Mouse (Mus musculus): ENCODE measurements around the gene Slc35g3.

DNA sequence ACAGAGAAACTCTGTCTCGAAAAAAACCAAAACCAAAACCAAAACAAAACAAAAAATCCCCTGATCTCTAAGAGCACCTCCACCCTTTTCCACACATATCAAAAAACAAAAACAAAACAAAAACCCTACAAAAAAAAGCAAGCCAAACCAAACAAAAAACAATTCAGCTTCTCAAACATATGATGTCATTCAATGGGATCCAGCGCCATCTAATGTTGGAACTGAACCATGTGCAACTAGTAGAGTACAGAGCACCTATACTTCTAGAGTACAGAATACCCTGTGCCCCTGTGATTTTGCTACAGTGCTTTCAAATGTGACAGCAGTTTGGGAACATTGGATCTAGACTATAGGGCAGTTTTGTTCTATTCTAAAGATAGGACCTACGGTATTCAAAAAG lies 7.1 kb downstream of the Slc35g3 start:
- no peak for TF ChIP-seq CTCF (IDR thresholded peaks at IDR 0.05; ENCODE audit: control insufficient read depth, insufficient read depth, insufficient replicate concordance, low read depth, low read length)
- TF ChIP-seq POLR2A (IDR thresholded peaks at IDR 0.05; ENCODE audit: control insufficient read depth, low read depth, low read length) = no peak

Data from testis, adult 2 months (tissue).